ENCODE assay signal across 25 mouse cellular contexts in genomic region chr15:13274366-13275067, GRCm38 (mm10).
"Had no signal": no experiment of that assay in that cellular context is flagged by ENCODE, and none has a peak within 500 bp of the region (broad histone marks: within the 10 kb centered on the region; RNA-seq: fewer than 3 reads in every experiment).

No protein-coding gene starts in this region.

- H3K9me3 ChIP-seq: hindbrain, embryonic 10.5 days; hindbrain, embryonic 12.5 days; intestine, embryonic 15.5 days; limb, embryonic 10.5 days; limb, embryonic 12.5 days; liver, embryonic 13.5 days; liver, embryonic 15.5 days had no signal

- DNase-seq: gastrocnemius, adult 2 months; gastrocnemius, postnatal 10 days; gastrocnemius, postnatal 25 days; heart, adult 2 months; heart, postnatal 10 days; heart, postnatal 4 days; kidney, adult 18-20 months; kidney, postnatal 25 days; liver; liver, embryonic 13.5 days had no signal

- H3K27ac ChIP-seq: gastrocnemius, adult 2 months; heart, adult 2 months; hindbrain, embryonic 10.5 days; hindbrain, embryonic 12.5 days; hindbrain, embryonic 14.5 days; intestine, embryonic 15.5 days; kidney, postnatal 0 days; layer of hippocampus, adult 2 months; left cerebral cortex, adult 2 months; limb, embryonic 10.5 days; limb, embryonic 12.5 days; liver, embryonic 13.5 days; liver, embryonic 15.5 days had no signal

- H3K27me3 ChIP-seq: hindbrain, embryonic 12.5 days; intestine, embryonic 15.5 days; limb, embryonic 12.5 days; liver, embryonic 13.5 days; liver, embryonic 15.5 days had no signal

- H3K4me1 ChIP-seq: limb, embryonic 10.5 days; limb, embryonic 12.5 days; liver, embryonic 13.5 days; liver, embryonic 15.5 days had no signal

- H3K4me2 ChIP-seq: heart, embryonic 11.5 days; hindbrain, embryonic 12.5 days; hindbrain, embryonic 14.5 days; intestine, embryonic 15.5 days; limb, embryonic 12.5 days; liver, embryonic 11.5 days; liver, embryonic 13.5 days; liver, embryonic 15.5 days had no signal

- ATAC-seq: hindbrain, embryonic 16.5 days; inflammation-experienced regulatory T-cells, adult 6 months; intestine, embryonic 15.5 days; intestine, postnatal 0 days had no signal

- H3K9ac ChIP-seq: hindbrain, embryonic 12.5 days; hindbrain, embryonic 14.5 days; intestine, embryonic 15.5 days; limb, embryonic 12.5 days; liver, embryonic 13.5 days; liver, embryonic 15.5 days had no signal

- H3K36me3 ChIP-seq: hindbrain, embryonic 10.5 days; hindbrain, embryonic 12.5 days; intestine, embryonic 15.5 days; limb, embryonic 10.5 days; limb, embryonic 12.5 days; liver, embryonic 13.5 days; liver, embryonic 15.5 days had no signal

- H3K4me3 ChIP-seq: gastrocnemius, adult 2 months; heart, adult 2 months; hindbrain, embryonic 10.5 days; hindbrain, embryonic 12.5 days; intestine, embryonic 15.5 days; layer of hippocampus, adult 2 months; left cerebral cortex, adult 2 months; limb, embryonic 10.5 days; limb, embryonic 12.5 days; liver, embryonic 13.5 days; liver, embryonic 15.5 days had no signal
